Mouse (Mus musculus) spleen, adult 2 months (tissue): ENCODE results near the gene Rad54l2.

Experiments used
- CTCF ChIP-seq: fragments of 200-500 bp; IDR thresholded peaks from 2 replicates; pipeline ENCODE4 v1.5.1; 2011; ENCODE audit warnings: mild to moderate bottlenecking, inconsistent platforms; ENCODE audit not compliant: insufficient read depth, insufficient read length, insufficient replicate concordance; ENCODE audit errors: extremely low read depth
- POLR2A ChIP-seq: fragments of 200-500 bp; IDR thresholded peaks from 2 replicates; pipeline ENCODE4 v1.6.1; 2011; ENCODE audit warnings: low read depth, low read length, inconsistent platforms

- TF ChIP-seq CTCF (no peak), POLR2A (no peak)
These were observed 8.9 kb downstream of the Rad54l2 start for GRCm38 (mm10) chr9:106780086-106780485.
